Mouse (Mus musculus): ENCODE data around the gene Gm42715.

- TF ChIP-seq GATA1 (IDR thresholded peaks at IDR 0.05; ENCODE audit: borderline replicate concordance, low read length) (no peak), FLI1 (IDR thresholded peaks at IDR 0.05; ENCODE audit: low read length) (no peak)
Measured at GRCm38 (mm10) chr7:127477687-127478634, 41.4 kb upstream of the Gm42715 start.
